Mouse (Mus musculus) induced T-regulatory cell, adult 2 months (primary cell): Measurements from ENCODE around the gene Gm26566.
A peak's percentile ranks its signal among the peaks of the same experiment; 100 is the strongest.

Experiments used
- DNase-seq: peaks from one replicate; pipeline ENCODE4 v3.0.0-alpha.2; 2012; ENCODE audit warnings: low read depth

Gene Gm26566

DNA sequence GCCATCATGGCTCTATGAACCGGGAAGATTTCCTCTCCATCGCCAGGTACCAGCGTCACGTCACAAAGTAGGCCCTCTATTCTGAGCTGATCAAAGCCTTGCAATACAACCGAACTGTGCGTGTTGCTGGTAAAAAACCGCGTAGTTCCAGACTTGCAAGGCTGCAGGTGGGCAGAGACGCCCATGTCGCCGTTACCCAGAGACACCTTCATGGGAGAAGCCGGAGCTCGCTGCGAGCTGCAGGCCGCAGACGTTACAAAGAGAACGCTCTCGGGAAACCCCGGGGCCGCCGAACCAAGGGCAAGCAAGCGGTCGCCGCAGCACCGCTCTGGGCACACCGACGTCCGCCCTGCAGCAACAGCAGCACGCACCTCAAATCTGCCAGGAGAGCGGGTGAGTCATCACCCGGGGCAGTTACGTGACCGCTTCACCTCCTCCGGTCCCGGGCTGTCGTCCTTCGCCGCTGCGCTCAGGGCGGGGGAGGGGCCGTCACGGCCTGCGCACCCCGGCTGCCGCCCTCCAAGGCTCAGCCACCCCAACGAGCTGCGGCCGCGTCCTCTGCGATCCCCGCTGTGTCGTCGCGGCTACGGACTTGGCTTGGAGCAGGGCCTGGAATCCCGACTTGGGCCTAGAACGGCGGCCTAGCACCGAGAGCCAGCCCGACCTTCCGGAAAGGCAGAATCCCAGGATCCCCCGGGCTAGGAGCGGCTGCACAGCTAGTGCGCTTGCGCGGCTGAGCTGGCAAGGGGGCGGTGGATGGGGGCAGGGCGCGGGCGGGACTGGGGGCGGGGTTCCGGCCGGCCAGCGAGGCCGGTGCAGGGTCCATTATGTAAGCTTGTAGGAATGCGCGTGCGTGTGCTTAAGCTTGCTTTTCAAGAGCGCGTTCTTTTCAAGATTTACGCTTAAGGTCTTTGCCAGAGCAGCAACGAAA lies at the start of gene Gm26566, which contains the start of gene Klhl9:
TSS of gene Gm26566 (plus strand) at position 15 of the 931 bp plus-strand sequence.
TSS of gene Klhl9 (minus strand) at position 675 of the 931 bp plus-strand sequence.
- peak; percentile 90 for DNase-seq

DNA sequence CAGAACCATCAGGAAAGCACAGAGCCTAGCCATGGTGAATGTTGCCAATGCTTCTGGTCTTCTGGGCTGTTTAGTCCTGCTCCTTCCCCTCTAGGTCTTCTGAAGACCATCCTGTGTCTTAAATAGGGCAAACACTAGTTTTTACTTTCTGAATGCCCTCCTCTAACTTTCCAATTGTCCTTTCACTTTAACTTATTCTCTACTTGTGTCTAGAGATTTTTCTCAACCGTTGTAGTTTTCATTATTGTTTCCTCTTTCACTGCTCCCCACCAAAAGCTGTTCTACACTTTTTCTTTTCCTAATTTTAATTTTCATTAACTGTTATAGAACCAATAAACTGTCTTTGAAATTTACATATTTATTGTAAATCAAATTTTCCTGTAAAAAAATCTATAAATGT lies 44.8 kb upstream of the Gm26566 start, which contains the start of gene Ifna16:
TSS of gene Ifna16 (minus strand) at position 101 of the 400 bp plus-strand sequence.
- DNase-seq, result no peak

DNA sequence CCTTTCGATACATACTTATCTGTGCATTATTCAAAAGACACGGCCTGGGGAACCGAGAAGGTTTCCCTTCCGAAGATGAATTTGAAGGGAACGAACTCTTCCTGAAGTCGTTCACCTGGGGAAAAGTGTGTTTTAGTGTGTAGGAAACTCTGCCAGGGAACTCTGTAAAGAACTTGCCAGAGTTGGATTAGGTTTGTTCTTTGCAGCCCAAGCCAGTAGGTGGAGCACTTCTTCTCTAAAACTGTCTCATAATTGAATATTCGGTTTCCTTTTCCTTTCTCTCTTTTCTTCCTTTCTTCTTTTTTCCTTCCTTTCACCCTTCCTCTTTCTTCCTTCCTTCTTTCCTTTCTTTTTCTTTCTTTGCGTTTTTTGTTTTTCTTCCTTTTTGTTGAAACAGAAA lies 41.2 kb upstream of the Gm26566 start:
- peak; percentile 72 for DNase-seq

- DNase-seq, result no peak
These were observed 40.3 kb upstream of the Gm26566 start for GRCm38 (mm10) chr4:88681353-88681752.

DNA sequence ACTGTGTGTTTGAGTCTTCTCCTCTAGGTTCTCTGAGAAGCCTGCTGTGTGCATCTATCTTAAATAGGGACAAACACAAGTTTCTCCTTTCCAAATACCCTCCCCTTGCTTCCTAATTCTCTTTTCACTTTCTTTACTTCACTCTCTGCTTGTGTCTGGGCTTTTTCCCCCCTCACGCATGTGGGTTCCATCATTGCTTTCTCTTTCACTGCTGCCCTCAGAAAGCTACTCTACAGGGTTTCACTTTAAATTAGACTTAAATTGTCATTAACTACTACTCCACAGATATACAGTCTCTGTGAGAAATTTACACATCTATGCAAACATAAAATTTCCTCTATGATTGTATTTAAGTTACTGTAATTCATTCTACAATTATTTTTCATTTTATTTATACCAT lies 37.8 kb upstream of the Gm26566 start, which contains the start of gene Ifna2:
TSS of gene Ifna2 (minus strand) at position 101 of the 400 bp plus-strand sequence.
- no peak for DNase-seq

DNA sequence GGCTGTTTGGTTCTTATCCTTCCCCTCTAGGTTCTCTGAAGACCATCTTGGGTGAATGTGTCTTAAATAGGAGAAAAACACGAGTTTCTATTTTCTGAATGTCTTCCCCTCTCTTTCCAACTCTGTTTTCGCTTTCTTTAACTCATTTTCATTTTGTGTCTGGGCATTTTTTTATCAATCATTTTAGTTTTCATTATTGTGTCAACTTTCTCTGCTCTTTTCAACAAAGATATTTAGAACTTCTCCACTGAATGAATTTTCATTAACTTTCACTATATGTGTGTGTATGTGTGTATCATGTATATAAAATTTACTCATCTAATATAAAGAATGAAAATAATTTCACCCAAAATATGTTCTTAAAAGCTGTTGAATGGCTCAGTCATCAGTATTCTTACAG lies 30.3 kb upstream of the Gm26566 start, which contains the start of gene Ifnab:
TSS of gene Ifnab (minus strand) at position 101 of the 400 bp plus-strand sequence.
- no peak for DNase-seq

DNA sequence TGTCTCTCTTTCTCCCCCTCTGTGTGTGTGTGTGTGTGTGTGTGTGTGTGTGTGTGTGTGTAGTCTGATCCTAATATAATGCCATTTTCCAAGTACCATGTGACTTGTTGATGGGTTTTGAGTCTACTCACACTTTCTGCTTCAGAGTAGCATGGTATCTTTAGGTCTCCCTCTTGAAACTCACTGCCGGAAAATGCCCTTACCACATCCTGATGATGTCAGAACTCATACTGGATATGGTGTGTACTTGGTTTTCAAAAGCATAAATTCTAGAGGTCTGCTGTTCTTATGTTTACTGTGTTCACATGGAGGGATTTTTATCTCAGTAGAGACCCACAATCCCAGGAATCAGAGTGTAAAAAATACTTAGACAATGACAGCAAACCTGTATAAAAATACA lies 29.1 kb upstream of the Gm26566 start:
- DNase-seq, result peak; percentile 75

- peak; percentile 64 for DNase-seq
These were observed 28.2 kb upstream of the Gm26566 start for GRCm38 (mm10) chr4:88693392-88693791.

DNA sequence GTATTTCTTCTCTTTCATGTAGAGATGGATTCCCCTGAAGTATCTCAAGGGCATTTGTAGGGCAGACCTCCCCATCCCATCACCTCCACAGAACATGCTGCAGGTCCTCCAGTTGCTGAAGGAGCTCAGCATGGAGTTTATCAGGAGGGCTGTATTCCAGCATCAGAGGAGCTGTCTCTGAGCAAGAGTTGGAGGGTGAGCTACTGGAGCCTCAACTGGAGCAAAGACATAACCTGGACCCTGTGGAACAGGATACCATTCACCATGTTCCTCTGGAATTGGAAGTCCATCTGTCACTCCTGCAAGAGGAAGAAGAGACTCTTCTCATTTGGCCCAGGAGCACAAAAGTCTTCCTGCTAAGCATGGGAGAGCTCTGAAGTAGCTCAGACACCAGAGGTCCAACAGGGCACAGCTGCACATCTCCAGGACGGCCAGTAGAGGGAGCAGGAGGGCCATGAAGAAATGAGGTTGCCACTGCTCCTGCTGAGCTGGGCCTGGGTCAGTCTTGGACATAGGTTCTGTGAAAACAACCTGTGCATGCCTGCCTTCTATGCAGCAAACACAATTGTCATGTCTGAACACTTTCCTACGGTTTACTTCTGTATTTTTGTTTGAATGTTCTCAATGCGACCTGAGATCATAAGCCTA lies 25.2 kb upstream of the Gm26566 start:
- DNase-seq, result peak; percentile 87

DNA sequence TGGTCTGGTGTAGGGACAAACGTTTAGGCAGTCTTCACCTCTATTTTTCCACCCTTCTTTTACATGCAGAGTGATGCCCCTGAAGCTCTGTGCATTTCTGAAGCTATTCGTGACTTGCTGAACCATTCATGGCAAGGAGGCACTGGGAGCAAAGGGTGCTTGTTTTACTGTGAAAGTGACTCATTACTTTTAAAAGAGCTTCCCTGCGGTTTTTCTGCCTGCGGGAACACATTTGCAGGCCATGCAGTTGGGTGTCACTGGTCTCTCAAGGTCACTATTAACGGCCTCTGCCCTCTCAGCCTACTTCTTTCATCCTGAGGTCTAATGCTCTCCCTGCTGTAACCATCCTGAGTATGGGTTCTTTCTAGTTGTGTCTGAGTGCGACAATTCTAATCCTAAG lies 24.5 kb upstream of the Gm26566 start:
- no peak for DNase-seq

DNA sequence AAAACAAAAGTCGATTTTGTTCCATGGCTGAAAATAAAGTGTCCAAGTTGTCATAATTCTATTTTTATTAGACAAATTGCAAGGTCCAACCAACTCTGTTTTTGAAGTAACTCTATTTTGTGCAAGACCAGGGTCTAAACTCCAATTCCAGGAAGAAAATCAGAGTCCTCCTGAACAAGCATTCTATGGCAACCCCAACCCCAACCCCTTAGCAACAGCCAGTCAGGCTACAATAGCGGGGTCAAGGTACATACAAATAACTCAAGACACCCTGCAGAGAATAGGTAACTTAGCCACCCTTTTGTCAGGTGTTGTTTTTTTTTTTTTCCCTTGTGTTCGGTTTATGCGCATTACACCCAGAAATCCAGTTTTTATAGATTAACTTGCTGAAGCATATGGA lies 23.9 kb upstream of the Gm26566 start:
- no peak for DNase-seq

DNA sequence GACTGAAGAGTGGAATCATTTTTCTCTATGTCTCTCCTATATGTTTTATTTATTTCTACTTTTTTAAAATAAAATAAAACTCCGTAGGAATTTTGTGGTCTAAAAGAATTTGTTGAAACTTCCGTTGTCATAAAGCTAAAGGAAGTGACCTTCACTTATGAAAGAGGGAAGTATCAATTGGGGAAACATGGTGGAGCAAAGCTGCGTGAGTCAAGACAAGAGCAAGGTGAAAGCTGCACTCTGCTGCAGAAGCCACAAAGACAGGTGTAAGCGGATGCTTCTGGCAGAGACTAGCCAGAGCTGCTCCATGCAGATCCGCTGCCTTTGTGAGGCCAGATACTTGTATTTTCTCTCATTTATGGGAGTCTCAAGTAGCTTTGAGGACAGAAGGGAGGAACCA lies 22.8 kb upstream of the Gm26566 start:
- DNase-seq, result no peak

GRCm38 (mm10) chr4:88699301-88699700 lies 22.3 kb upstream of the Gm26566 start:
- no peak for DNase-seq

DNA sequence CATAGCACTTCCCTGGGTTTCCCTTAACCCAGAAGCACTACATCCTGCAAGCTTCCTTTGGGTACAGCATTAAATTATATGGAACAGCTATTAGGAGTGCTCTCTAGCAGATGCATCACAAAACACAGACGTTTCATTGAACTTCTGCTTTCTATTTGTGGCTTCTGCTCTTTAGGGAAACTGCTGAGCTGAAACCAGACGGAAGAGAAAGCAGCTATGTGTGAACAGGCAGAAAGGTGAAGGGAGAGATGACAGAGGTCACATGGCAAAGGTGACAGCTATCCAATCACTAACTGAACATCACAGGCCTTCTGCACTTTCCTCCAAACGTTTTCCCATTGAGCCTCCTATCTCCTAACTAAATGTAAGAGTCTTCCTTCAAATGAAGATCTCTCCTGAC lies 15.7 kb upstream of the Gm26566 start:
- DNase-seq, result no peak

DNA sequence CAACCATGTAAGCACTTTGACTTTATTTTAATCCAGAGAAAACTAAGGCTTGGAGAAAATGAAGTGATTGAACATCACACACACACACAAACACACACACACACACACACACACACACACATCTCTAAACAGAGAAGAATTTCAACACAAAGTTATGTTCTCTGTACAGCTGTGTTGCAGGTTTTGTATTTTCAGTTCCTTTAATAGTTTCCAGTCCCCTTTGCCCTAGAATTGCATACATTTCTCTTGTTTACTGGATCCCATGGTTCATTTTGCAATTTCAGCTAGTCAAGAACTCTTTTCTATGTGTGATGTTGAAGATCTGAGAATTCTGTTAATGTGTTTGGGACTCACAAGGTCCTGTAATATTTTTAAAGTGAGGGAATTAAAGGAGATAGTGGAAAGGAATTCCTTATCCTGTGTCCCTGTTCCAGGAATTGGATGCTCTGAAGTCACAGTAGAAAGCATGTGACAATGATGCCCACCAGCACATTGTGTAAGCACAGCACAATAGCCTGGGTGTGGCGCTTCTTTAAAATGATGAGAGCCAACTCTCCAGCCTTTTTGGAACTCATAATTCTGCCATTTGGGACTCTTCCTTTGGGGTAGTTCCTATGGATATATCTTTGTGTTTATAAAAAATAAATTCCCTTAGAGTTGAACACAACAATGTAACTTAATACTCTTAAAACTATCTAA lies 14.3 kb upstream of the Gm26566 start:
- no peak for DNase-seq

DNA sequence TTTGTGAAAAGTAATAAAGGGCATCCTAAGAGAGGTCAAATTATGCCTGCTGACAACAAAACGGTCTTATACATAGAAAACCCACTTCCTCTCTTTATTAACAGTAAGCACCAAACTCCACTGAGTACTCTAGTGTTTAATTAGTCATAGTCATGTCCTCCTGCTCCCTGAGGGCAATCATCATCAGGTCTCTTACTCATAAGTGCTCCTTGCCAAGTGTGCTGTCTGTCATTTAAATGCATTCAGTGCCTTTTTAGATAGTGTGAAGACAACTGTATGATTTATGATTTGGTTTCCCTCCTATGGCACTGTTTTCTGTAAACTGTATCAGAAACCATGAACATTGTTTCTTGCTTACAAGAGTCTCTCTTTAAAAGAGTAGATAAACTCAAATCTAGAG lies 7.3 kb upstream of the Gm26566 start:
- no peak for DNase-seq

- DNase-seq, result no peak
These were observed 6.5 kb upstream of the Gm26566 start for GRCm38 (mm10) chr4:88715059-88715458.

- DNase-seq, result no peak
These were observed 2.9 kb upstream of the Gm26566 start for GRCm38 (mm10) chr4:88718715-88719114.

DNA sequence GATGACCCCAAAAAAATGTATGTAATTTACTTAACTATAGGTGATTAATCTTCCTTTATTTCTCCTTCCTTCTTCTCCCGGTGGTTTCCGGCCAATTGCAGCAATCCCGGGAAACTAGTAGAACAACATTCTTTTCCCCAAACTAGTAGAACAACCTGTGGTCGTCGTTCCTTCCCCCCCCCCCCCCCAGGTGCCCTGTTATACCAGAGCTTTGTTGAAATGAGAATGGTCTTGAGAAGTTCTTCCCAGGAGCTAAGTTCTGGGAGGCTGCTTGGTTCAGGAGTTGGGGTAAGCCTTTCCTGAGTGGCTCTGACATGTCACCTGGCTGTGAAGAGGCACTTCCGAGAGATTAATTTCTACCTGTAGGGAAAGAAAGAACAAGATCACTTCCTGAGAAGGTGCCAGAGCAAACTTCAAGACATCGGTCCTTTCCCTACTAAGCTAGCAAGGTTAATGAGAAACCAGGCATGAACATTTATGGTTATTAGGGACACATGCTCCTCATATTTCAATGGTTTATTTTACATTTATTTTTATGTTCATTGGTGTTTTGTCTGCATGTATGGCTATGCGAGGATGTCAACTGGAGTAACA lies 2.0 kb downstream of the Gm26566 start:
- no peak for DNase-seq

GRCm38 (mm10) chr4:88726727-88727126 lies 5.1 kb downstream of the Gm26566 start:
- no peak for DNase-seq

DNA sequence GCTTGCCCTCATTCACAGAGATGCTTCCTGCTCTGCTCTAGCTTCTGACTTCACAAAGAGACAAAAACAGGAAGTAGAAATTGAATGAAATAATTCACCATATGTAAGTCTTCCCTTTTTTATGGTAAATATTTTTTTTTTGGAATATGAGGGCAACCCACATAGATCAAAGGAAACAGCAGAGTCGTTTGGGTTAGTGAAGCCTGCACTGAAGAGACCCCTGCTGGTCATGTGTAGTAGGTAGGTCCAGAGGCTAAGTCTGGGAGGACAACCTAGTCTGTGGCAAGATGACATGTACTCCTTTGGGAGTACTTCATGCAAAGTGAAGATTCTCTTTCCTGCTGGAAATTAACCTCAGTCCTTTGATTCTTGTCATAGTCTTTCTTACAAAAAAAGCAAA lies 5.7 kb downstream of the Gm26566 start:
- DNase-seq, result peak; percentile 74

DNA sequence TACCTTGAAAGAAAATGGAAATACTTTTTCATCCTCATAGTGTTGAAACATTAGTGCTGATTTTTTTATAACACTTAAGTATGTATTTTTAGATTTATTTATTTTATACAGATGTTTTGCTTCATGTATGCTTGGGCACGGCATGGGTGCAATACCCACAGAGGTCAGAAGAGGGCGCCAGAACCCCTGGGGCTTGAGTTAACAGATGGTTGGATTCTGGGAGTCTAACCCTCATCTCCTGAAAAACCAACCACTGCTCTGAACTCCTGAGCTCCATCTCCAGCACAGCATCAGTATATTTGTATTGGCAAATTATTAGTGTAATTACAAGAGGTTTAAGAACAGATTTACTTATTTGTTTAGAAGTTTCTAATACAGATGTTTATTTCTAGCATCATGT lies 16.9 kb downstream of the Gm26566 start:
- peak; percentile 90 for DNase-seq
